Mouse (Mus musculus) limb, embryonic 14.5 days (tissue): ENCODE measurements at regions not wholly inside any gene's neighbourhood (a gene's known extent, or its start where the extent isn't known, plus 50 kb on each side); places are given as distances from the start of the nearest gene placed in this dataset.
A peak's percentile ranks its signal among the peaks of the same experiment; 100 is the strongest.

Experiments used
- ATAC-seq: fragments of 200-750 bp; cut with Nextera tagmentation; 2 replicates; pipeline ENCODE4 v1.8.0; 2017; ENCODE audit warnings: low read depth, moderate number of reproducible peaks, moderate TSS enrichment; ENCODE audit not compliant: low FRiP score
- DNase-seq: peaks from one replicate; pipeline ENCODE4 v3.0.0-alpha.2; 2015; ENCODE audit warnings: low spot score
- H3K27ac ChIP-seq: fragments of 300-500 bp; sonication (generic); replicated peaks from 2 replicates; pipeline ENCODE4 v1.5.1; 2014; ENCODE audit warnings: low read depth, mild to moderate bottlenecking, low read length, moderate library complexity, mixed read lengths
- H3K27me3 ChIP-seq: fragments of 300-500 bp; sonication (generic); 2 replicates; pipeline ENCODE4 v1.6.1; 2014; ENCODE audit warnings: low read length, mixed read lengths; ENCODE audit not compliant: control insufficient read depth, insufficient read depth
- H3K36me3 ChIP-seq: fragments of 300-500 bp; sonication (generic); 2 replicates; pipeline ENCODE4 v1.6.1; 2014; ENCODE audit warnings: mild to moderate bottlenecking, low read length, moderate library complexity, mixed read lengths; ENCODE audit not compliant: control insufficient read depth, insufficient read depth
- H3K4me1 ChIP-seq: fragments of 300-500 bp; sonication (generic); 2 replicates; pipeline ENCODE4 v1.6.1; 2014; ENCODE audit warnings: antibody characterized with exemption, low read length, mixed read lengths; ENCODE audit not compliant: control insufficient read depth, insufficient read depth
- H3K4me2 ChIP-seq: fragments of 300-500 bp; sonication (generic); replicated peaks from 2 replicates; pipeline ENCODE4 v1.6.1; 2014; ENCODE audit warnings: low read depth, mild to moderate bottlenecking, low read length, moderate library complexity; ENCODE audit not compliant: severe bottlenecking
- H3K4me3 ChIP-seq: fragments of 300-500 bp; sonication (generic); replicated peaks from 2 replicates; pipeline ENCODE4 v1.5.1; 2014; ENCODE audit warnings: low read length
- H3K9ac ChIP-seq: fragments of 300-500 bp; sonication (generic); 2 replicates; pipeline ENCODE4 v1.6.1; 2014; ENCODE audit warnings: mild to moderate bottlenecking, low read depth, low read length, moderate library complexity; ENCODE audit not compliant: severe bottlenecking
- H3K9me3 ChIP-seq: fragments of 300-500 bp; sonication (generic); 2 replicates; pipeline ENCODE4 v1.6.1; 2016; ENCODE audit warnings: low read length; ENCODE audit not compliant: control insufficient read depth
- POLR2A ChIP-seq: fragments of 200-500 bp; IDR thresholded peaks from 2 replicates; pipeline ENCODE4 v1.8.0; 2012; ENCODE audit warnings: inconsistent platforms, mild to moderate bottlenecking, moderate library complexity, borderline replicate concordance; ENCODE audit not compliant: insufficient read depth, insufficient read length; ENCODE audit errors: extremely low read depth
- WGBS: fragments of 180-500 bp; shearing (Covaris S2); extraction: QIAGEN DNeasy Blood & Tissue Kit; methylation state at CpG from one replicate; pipeline ENCODE4 v1.1.7; 2014; 5-methylcytosine and 5-hydroxymethylcytosine counted together

DNA sequence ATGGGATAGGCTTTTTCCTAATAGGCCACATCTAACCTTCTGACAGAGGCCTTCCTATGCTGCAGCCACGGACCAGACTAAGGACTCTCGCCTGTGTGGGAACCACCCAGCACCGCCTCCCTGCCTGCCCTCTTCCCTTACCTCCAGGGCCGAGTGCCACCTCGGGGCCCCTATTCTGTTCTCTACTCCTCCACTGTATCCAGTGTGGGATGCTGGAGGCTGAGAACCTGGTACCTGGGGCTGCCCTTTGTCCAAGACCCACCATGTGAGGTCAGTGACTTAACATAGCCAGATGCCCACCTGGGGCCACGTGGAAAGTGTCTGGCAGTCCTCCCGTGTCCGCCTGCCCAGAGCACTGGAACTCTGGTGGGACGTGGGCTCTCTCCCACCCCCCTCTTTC, 193.2 kb upstream of the Pgrmc2 start:
- no peaks in the 10 kb centered on the region for H3K27me3 ChIP-seq
- H3K4me1 ChIP-seq = no peaks in the 10 kb centered on the region
- no peak overlapping the region for H3K27ac ChIP-seq
- H3K36me3 ChIP-seq = no peaks in the 10 kb centered on the region
- TF ChIP-seq POLR2A = no peak
- H3K4me3 ChIP-seq = no peak overlapping the region
- H3K9me3 ChIP-seq = peaks cover 4% of the 10 kb centered on the region; the same call in 1 of the 2 replicates
- ATAC-seq (no peak), DNase-seq (no peak)
- no peak overlapping the region for H3K4me2 ChIP-seq
- H3K9ac ChIP-seq = no peak overlapping the region
- WGBS = 92% methylated on average over 9 of the region's 9 CpGs

DNA sequence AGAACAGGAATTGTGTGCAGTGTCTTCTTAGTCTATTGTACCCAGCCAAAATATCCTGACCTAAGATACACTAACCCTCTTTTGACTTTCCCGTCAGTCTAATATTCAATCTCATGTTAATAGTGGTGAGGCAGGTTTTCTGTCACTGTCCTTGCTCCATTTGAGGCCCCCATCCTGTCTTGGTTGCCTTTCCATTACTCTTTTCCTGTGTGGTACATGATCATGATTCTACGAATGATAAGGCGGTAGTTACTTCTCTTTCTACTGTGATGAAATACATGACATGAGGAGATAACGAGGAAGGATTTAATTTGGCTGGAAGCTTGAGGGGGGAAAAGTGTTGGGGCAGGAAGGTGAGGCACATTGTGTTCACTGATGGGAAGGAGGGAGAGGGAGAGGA, 185.7 kb upstream of the Pgrmc2 start:
- DNase-seq = no peak
- no peak for TF ChIP-seq POLR2A
- Histone ChIP-seq H3K9ac (no peak overlapping the region), H3K36me3 (no peaks in the 10 kb centered on the region), H3K27me3 (no peaks in the 10 kb centered on the region), H3K4me3 (no peak overlapping the region), H3K4me2 (no peak overlapping the region), H3K4me1 (peaks cover 10% of the 10 kb centered on the region), H3K9me3 (no peaks in the 10 kb centered on the region), H3K27ac (no peak overlapping the region)
- 82% methylated on average over 4 of the region's 4 CpGs for WGBS
- ATAC-seq = no peak

DNA sequence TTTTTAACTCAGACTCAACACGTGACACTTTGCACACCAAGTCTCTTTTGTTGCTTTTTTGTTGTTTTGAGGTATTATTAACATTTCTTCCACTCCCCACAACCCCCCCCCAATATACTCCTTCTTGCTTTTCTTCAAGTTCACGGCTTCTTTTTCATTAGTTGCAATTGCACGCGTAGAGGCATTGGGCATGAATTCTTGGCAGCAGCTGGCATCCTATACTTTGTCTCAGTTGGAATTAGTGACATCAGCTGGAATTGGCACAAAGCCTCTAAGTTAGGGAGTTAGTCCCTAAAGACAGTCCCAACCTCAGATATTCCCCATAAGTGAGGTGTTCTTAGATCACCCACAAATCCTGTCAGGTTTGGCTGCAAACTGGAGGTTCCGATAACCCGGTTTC, 183.4 kb upstream of the Pgrmc2 start:
- no peak overlapping the region for H3K9ac ChIP-seq
- DNase-seq (no peak), ATAC-seq (no peak)
- H3K4me1 ChIP-seq = peaks cover 10% of the 10 kb centered on the region
- no peaks in the 10 kb centered on the region for H3K9me3 ChIP-seq
- no peak for TF ChIP-seq POLR2A
- H3K36me3 ChIP-seq = no peaks in the 10 kb centered on the region
- WGBS = 72% methylated on average over 6 of the region's 6 CpGs
- no peaks in the 10 kb centered on the region for H3K27me3 ChIP-seq
- H3K27ac ChIP-seq = no peak overlapping the region
- no peak overlapping the region for H3K4me2 ChIP-seq
- H3K4me3 ChIP-seq = no peak overlapping the region

DNA sequence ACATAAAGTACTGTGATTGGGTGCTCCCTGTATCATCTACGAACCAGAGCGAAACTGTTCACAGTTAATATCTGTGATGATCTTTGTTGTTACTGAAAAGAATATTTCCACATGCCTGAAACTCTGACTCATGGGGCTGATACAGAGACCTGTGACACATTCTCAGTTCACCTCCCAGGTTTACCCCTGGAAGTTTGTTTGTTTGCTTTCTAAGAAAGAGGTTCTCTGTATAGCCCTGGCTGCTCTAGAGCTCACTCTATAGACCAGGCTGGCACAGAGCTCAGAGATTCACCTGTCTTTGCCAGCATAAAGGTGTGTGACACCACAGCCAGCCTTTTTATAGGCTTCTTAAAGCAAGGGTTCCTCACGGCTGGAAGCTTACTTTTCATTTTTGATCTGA, 182.6 kb upstream of the Pgrmc2 start:
- Histone ChIP-seq H3K9ac (no peak overlapping the region), H3K9me3 (no peaks in the 10 kb centered on the region), H3K27ac (no peak overlapping the region), H3K4me3 (no peak overlapping the region), H3K4me2 (no peak overlapping the region), H3K36me3 (no peaks in the 10 kb centered on the region), H3K27me3 (no peaks in the 10 kb centered on the region), H3K4me1 (peaks cover 10% of the 10 kb centered on the region)
- WGBS = 65% methylated on average over 3 of the region's 3 CpGs
- no peak for TF ChIP-seq POLR2A
- no peak for DNase-seq
- no peak for ATAC-seq

DNA sequence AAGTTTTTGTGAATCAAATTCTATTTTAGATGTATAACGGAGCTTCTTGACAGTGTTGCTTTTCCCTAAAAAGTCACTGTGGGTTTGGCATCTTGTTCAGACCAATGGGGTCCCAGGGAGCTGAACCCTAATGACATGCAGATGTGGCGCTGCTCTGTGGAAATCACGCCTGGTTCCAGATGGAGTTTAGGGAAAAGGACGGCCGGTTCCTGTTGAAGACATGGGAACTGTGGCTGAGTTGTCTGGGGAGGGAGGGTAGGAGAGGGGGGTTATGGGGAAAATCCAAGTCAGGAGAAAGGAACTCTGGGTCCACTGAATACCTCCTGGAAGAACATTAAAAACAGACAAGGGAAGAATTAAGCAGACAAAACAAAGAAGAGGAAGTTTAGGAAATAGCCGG, 175.4 kb upstream of the Pgrmc2 start:
- DNase-seq (peak; percentile 83), ATAC-seq (peak; percentile 86)
- Histone ChIP-seq H3K4me1 (peaks cover 15% of the 10 kb centered on the region; the same call in 1 of the 2 replicates), H3K27ac (peak overlapping the region; percentile 28; the same call in 1 of the 2 replicates), H3K9ac (no peak overlapping the region), H3K4me3 (no peak overlapping the region), H3K27me3 (no peaks in the 10 kb centered on the region), H3K9me3 (no peaks in the 10 kb centered on the region), H3K36me3 (no peaks in the 10 kb centered on the region), H3K4me2 (peak overlapping the region; percentile 10; the same call in 1 of the 2 replicates)
- TF ChIP-seq POLR2A = no peak
- 12% methylated on average over 6 of the region's 6 CpGs for whole genome bisulfite sequencing

DNA sequence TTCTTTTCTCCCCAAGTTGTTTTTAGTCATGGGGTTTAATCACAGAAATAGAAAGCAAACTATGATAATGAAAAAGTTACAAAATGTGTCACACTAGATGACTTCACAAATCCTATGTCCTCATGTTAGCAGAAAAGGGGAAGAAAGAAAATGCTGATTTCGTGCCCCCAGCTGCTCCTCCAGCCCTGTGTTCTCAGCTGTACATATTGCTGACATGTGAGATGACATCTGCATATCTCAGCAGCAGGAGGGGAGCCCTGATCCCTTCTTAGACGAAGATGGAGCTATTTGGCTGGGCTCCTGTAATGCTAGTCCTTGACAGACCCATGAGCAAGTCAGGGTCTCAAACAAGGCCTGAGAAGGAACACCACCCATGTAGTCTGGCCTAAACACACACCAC, 162.1 kb upstream of the Pgrmc2 start:
- no peak for ATAC-seq
- WGBS = 51% methylated on average over 2 of the region's 2 CpGs
- Histone ChIP-seq H3K4me1 (no peaks in the 10 kb centered on the region), H3K27me3 (no peaks in the 10 kb centered on the region), H3K9ac (no peak overlapping the region), H3K27ac (no peak overlapping the region), H3K4me2 (no peak overlapping the region), H3K4me3 (no peak overlapping the region), H3K36me3 (no peaks in the 10 kb centered on the region), H3K9me3 (no peaks in the 10 kb centered on the region)
- no peak for TF ChIP-seq POLR2A
- no peak for DNase-seq
